Mouse (Mus musculus) liver, postnatal 0 days (tissue): ENCODE measurements at regions not wholly inside any gene's neighbourhood (a gene's known extent, or its start where the extent isn't known, plus 50 kb on each side); places are given as distances from the start of the nearest gene placed in this dataset.

ENCODE experiments used
- ATAC-seq: fragments of 200-750 bp; cut with Nextera tagmentation; 2 replicates; pipeline ENCODE4 v1.8.0; 2017; ENCODE audit warnings: mild to moderate bottlenecking, moderate library complexity
- DNase-seq: peaks from one replicate; pipeline ENCODE4 v3.0.0-alpha.2; 2016
- H3K27ac ChIP-seq: fragments of 300-500 bp; sonication (generic); 2 replicates; pipeline ENCODE4 v1.5.1; 2014; ENCODE audit warnings: antibody characterized with exemption, moderate library complexity, mild to moderate bottlenecking, low read depth
- H3K27me3 ChIP-seq: fragments of 300-500 bp; sonication (generic); 2 replicates; pipeline ENCODE4 v1.6.1; 2014; ENCODE audit warnings: low read length, control low read depth, mixed read lengths; ENCODE audit not compliant: insufficient read depth
- H3K36me3 ChIP-seq: fragments of 300-500 bp; sonication (generic); replicated peaks from 2 replicates; pipeline ENCODE4 v1.6.1; 2014; ENCODE audit warnings: mild to moderate bottlenecking, control low read depth, low read length, moderate library complexity, mixed read lengths; ENCODE audit not compliant: insufficient read depth
- H3K4me1 ChIP-seq: fragments of 300-500 bp; sonication (generic); 2 replicates; pipeline ENCODE4 v1.6.1; 2014; ENCODE audit warnings: antibody characterized with exemption, mild to moderate bottlenecking, control low read depth; ENCODE audit not compliant: insufficient read depth
- H3K4me2 ChIP-seq: fragments of 300-500 bp; sonication (generic); 2 replicates; pipeline ENCODE4 v1.6.1; 2014; ENCODE audit warnings: low read depth, mild to moderate bottlenecking, low read length, moderate library complexity, mixed read lengths
- H3K4me3 ChIP-seq: fragments of 300-500 bp; sonication (generic); 2 replicates; pipeline ENCODE4 v1.5.1; 2014; ENCODE audit warnings: low read depth, low read length
- H3K9ac ChIP-seq: fragments of 300-500 bp; sonication (generic); replicated peaks from 2 replicates; pipeline ENCODE4 v1.6.1; 2014; ENCODE audit warnings: mild to moderate bottlenecking, moderate library complexity
- H3K9me3 ChIP-seq: fragments of 300-500 bp; sonication (generic); 2 replicates; pipeline ENCODE4 v1.6.1; 2016; ENCODE audit warnings: mild to moderate bottlenecking, control low read depth, low read length, mixed read lengths
- CTCF ChIP-seq: sonication (generic); IDR thresholded peaks from 2 replicates; pipeline ENCODE4 v1.5.1; 2016; ENCODE audit warnings: antibody characterized with exemption, low read depth
- EP300 ChIP-seq: IDR thresholded peaks from 2 replicates; pipeline ENCODE4 v1.6.1; 2016; ENCODE audit warnings: antibody characterized with exemption, low read depth, mild to moderate bottlenecking
- WGBS: fragments of 180-500 bp; shearing (Covaris S2); extraction: QIAGEN DNeasy Blood & Tissue Kit; methylation state at CpG from one replicate; pipeline ENCODE4 v1.1.7; 2014; ENCODE audit not compliant: insufficient replicate concordance; 5-methylcytosine and 5-hydroxymethylcytosine counted together

- no peaks in the 10 kb centered on the region for H3K27me3 ChIP-seq
- H3K9ac ChIP-seq: no peak overlapping the region
- no peak overlapping the region for H3K27ac ChIP-seq
- H3K4me3 ChIP-seq: no peak overlapping the region
- H3K9me3 ChIP-seq: no peaks in the 10 kb centered on the region
- H3K4me1 ChIP-seq: no peaks in the 10 kb centered on the region
- TF ChIP-seq CTCF (no peak), EP300 (no peak)
- no peaks in the 10 kb centered on the region for H3K36me3 ChIP-seq
- H3K4me2 ChIP-seq: no peak overlapping the region
- WGBS: 44% methylated on average over 2 of the region's 2 CpGs
- ATAC-seq (no peak), DNase-seq (no peak)
These were observed 794.1 kb upstream of the Frg1 start for GRCm38 (mm10) chr8:42210943-42211342.

DNA sequence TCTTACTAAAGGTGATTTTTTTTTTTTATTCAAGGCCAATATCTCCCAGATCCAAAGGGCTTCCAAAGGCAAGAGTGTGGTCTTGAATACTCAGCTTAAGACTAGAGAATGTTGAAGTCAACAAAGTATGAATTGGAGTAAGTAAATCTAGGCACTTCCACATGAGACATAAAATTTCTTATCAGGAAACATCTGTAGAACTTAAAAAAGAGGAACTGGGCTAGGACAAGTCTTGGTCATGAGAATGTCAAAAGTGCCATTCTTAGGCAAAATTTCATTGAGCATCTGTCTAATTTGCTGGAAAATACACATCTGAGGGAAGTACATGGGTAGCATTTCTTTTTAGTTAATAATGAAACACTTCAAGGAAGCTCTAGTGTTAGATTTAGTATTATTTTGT lies 793.1 kb upstream of the Frg1 start:
- ATAC-seq (no peak), DNase-seq (no peak)
- H3K4me1 ChIP-seq: no peaks in the 10 kb centered on the region
- H3K27me3 ChIP-seq: no peaks in the 10 kb centered on the region
- H3K27ac ChIP-seq: no peak overlapping the region
- H3K4me3 ChIP-seq: no peak overlapping the region
- H3K9ac ChIP-seq: no peak overlapping the region
- H3K36me3 ChIP-seq: no peaks in the 10 kb centered on the region
- H3K9me3 ChIP-seq: no peaks in the 10 kb centered on the region
- no peak overlapping the region for H3K4me2 ChIP-seq
- no peak for TF ChIP-seq CTCF

DNA sequence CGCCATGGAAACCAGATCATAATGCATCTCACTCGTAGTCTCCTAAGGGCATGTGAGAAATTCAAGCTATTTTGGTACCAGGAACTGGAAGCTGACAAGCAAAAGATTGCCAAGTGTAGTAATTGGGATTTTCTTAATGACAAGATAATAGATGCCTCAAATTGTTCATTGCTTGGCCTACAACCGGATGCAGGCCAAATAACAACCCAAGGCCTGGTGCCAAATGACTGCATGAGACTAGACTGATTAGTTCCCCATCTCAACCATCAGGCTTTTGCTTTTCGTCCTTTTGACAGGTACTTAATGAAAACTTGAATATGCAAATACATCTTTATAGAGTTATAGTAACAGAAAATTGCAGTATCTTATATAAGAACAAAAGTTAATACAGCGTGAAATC lies 780.4 kb upstream of the Frg1 start:
- H3K27ac ChIP-seq: no peak overlapping the region
- H3K4me2 ChIP-seq: no peak overlapping the region
- no peak for TF ChIP-seq EP300
- no peak for TF ChIP-seq CTCF
- H3K4me1 ChIP-seq: no peaks in the 10 kb centered on the region
- H3K9me3 ChIP-seq: no peaks in the 10 kb centered on the region
- H3K36me3 ChIP-seq: no peaks in the 10 kb centered on the region
- no peak for DNase-seq
- no peak overlapping the region for H3K9ac ChIP-seq
- H3K4me3 ChIP-seq: no peak overlapping the region
- WGBS: 62% methylated on average over 5 of the region's 5 CpGs
- ATAC-seq: no peak
- H3K27me3 ChIP-seq: no peaks in the 10 kb centered on the region

GRCm38 (mm10) chr8:42193902-42194550 lies 777.2 kb upstream of the Frg1 start:
- H3K27ac ChIP-seq: no peak overlapping the region
- no peaks in the 10 kb centered on the region for H3K27me3 ChIP-seq
- H3K9ac ChIP-seq: no peak overlapping the region
- H3K4me2 ChIP-seq: no peak overlapping the region
- WGBS: 68% methylated on average over 1 of the region's 1 CpGs
- no peak for ATAC-seq
- TF ChIP-seq CTCF (no peak), EP300 (no peak)
- H3K4me1 ChIP-seq: no peaks in the 10 kb centered on the region
- DNase-seq: no peak
- no peak overlapping the region for H3K4me3 ChIP-seq
- no peaks in the 10 kb centered on the region for H3K36me3 ChIP-seq
- no peaks in the 10 kb centered on the region for H3K9me3 ChIP-seq

- DNase-seq: no peak
- H3K9me3 ChIP-seq: no peaks in the 10 kb centered on the region
- ATAC-seq: peak; percentile 92
These were observed 770.2 kb upstream of the Frg1 start for GRCm38 (mm10) chr8:42187083-42187482.

GRCm38 (mm10) chr8:42183288-42183878 lies 766.5 kb upstream of the Frg1 start:
- H3K9ac ChIP-seq: no peak overlapping the region
- H3K4me3 ChIP-seq: no peak overlapping the region
- ATAC-seq (no peak), DNase-seq (no peak)
- no peaks in the 10 kb centered on the region for H3K36me3 ChIP-seq
- H3K9me3 ChIP-seq: no peaks in the 10 kb centered on the region
- no peak overlapping the region for H3K27ac ChIP-seq
- WGBS: 77% methylated on average over 4 of the region's 4 CpGs
- no peaks in the 10 kb centered on the region for H3K27me3 ChIP-seq
- H3K4me1 ChIP-seq: no peaks in the 10 kb centered on the region
- H3K4me2 ChIP-seq: no peak overlapping the region
- TF ChIP-seq EP300: no peak
- TF ChIP-seq CTCF: no peak

More at GRCm38 (mm10) chr8:42187083-42187482, 770.2 kb upstream of the Frg1 start:
- Histone ChIP-seq H3K4me3 (no peak overlapping the region), H3K36me3 (no peaks in the 10 kb centered on the region), H3K27me3 (no peaks in the 10 kb centered on the region), H3K9ac (no peak overlapping the region), H3K4me2 (no peak overlapping the region), H3K27ac (0 out of 2 replicates have a peak overlapping the region, but pooled peaks have one; percentile 23), H3K4me1 (no peaks in the 10 kb centered on the region)
- 61% methylated on average over 1 of the region's 1 CpGs for WGBS
- TF ChIP-seq EP300 (no peak), CTCF (no peak)
